Mouse (Mus musculus): Measurements from ENCODE around the gene Inpp5d.

GRCm38 (mm10) chr1:87689661-87690341 is 69.7 kb downstream of the Inpp5d start:
- no peak for TF ChIP-seq EP300 (optimal IDR thresholded peaks at IDR 0.05)
- no peak for TF ChIP-seq CTCF (IDR thresholded peaks at IDR 0.05; ENCODE audit: low read depth)
